Mouse (Mus musculus) liver, adult 2 months (tissue): ENCODE measurements at regions not wholly inside any gene's neighbourhood (a gene's known extent, or its start where the extent isn't known, plus 50 kb on each side); places are given as distances from the start of the nearest gene placed in this dataset.

Experiments used
- CTCF ChIP-seq: fragments of 200-500 bp; IDR thresholded peaks from 2 replicates; pipeline ENCODE4 v1.5.1; 2011; ENCODE audit warnings: low read depth, low read length, control low read depth
- POLR2A ChIP-seq: fragments of 200-500 bp; IDR thresholded peaks from 2 replicates; pipeline ENCODE4 v1.6.1; 2011; ENCODE audit warnings: low read length, control low read depth; ENCODE audit not compliant: insufficient read depth; ENCODE audit errors: extremely low read depth

GRCm38 (mm10) chr3:54559053-54559452 is 133.6 kb upstream of the Supt20 start:
- TF ChIP-seq CTCF (no peak), POLR2A (no peak)
